Mouse (Mus musculus) neural tube, embryonic 13.5 days (tissue): Measurements from ENCODE around the gene Kir3dl2. TPM values are rescaled to one million over a fixed set of nuclear protein-coding genes. Genes with fewer than 3 reads are reported as not detected.
"Not testable (repeated sequence)": the region's sequence is repeated elsewhere in the genome, so short reads cannot be mapped to it uniquely, and the experiment has no call there.

Experiments
- ATAC-seq: fragments of 200-750 bp; cut with Nextera tagmentation; 2 replicates; pipeline ENCODE4 v1.8.0; 2017; ENCODE audit warnings: low read depth, mild to moderate bottlenecking, moderate TSS enrichment, moderate library complexity
- H3K27ac ChIP-seq: fragments of 300-500 bp; sonication (generic); replicated peaks from 2 replicates; pipeline ENCODE4 v1.5.1; 2015; ENCODE audit warnings: moderate library complexity, mild to moderate bottlenecking, inconsistent platforms
- H3K27me3 ChIP-seq: fragments of 300-500 bp; sonication (generic); 2 replicates; pipeline ENCODE4 v1.6.1; 2015; ENCODE audit warnings: mild to moderate bottlenecking, inconsistent platforms
- H3K36me3 ChIP-seq: fragments of 300-500 bp; sonication (generic); 2 replicates; pipeline ENCODE4 v1.6.1; 2015; ENCODE audit warnings: mild to moderate bottlenecking, inconsistent platforms
- H3K4me1 ChIP-seq: fragments of 300-500 bp; sonication (generic); replicated peaks from 2 replicates; pipeline ENCODE4 v1.6.1; 2015; ENCODE audit warnings: inconsistent platforms
- H3K4me2 ChIP-seq: fragments of 300-500 bp; sonication (generic); 2 replicates; pipeline ENCODE4 v1.6.1; 2015; ENCODE audit warnings: inconsistent platforms, mild to moderate bottlenecking, moderate library complexity
- H3K4me3 ChIP-seq: fragments of 300-500 bp; sonication (generic); 2 replicates; pipeline ENCODE4 v1.5.1; 2015; ENCODE audit warnings: mild to moderate bottlenecking, inconsistent platforms
- H3K9ac ChIP-seq: fragments of 300-500 bp; sonication (generic); 2 replicates; pipeline ENCODE4 v1.6.1; 2015; ENCODE audit warnings: moderate library complexity, mild to moderate bottlenecking, inconsistent platforms
- H3K9me3 ChIP-seq: fragments of 300-500 bp; sonication (generic); 2 replicates; pipeline ENCODE4 v1.6.1; 2016; ENCODE audit warnings: inconsistent platforms
- WGBS: fragments of 180-500 bp; shearing (Covaris S2); methylation state at CpG from one replicate; pipeline ENCODE4 v1.1.7; 2015; 5-methylcytosine and 5-hydroxymethylcytosine counted together
- polyA plus RNA-seq: library from polyadenylated mRNA; unstranded; fragments of >200 nt; fragmentation: Nextera tagmentation; extraction: Ambion mirVana; gene quantifications from 2 replicates; pipeline ENCODE4 v1.2.1, GENCODE M21; 2015

Kir3dl2 gene
- not detected in 2 replicates for polyA plus RNA-seq

- not testable (repeated sequence) for H3K27me3 ChIP-seq, H3K4me2 ChIP-seq, H3K4me1 ChIP-seq, H3K36me3 ChIP-seq, H3K4me3 ChIP-seq, H3K27ac ChIP-seq, H3K9ac ChIP-seq, H3K9me3 ChIP-seq, ATAC-seq
- WGBS: 52% methylated on average over 1 of the region's 1 CpGs
These were observed at the start of gene Kir3dl2 for GRCm38 (mm10) chrX:136543956-136544355. TSS of gene Kir3dl2 (minus strand) at chrX:136544056.

- peak overlapping the region; percentile 82 for H3K27ac ChIP-seq
- peak overlapping the region; percentile 39 for H3K4me3 ChIP-seq
- no peaks in the 10 kb centered on the region for H3K36me3 ChIP-seq
- H3K4me1 ChIP-seq: no peaks in the 10 kb centered on the region
- peak overlapping the region; percentile 64 for H3K9ac ChIP-seq
- ATAC-seq: peak; percentile 78; the same call in 1 of the 2 replicates
- H3K4me2 ChIP-seq: peak overlapping the region; percentile 50
- 22% methylated on average over 2 of the region's 2 CpGs for WGBS
- H3K27me3 ChIP-seq: no peaks in the 10 kb centered on the region
- H3K9me3 ChIP-seq: no peaks in the 10 kb centered on the region
These were observed 47.0 kb upstream of the Kir3dl2 start for GRCm38 (mm10) chrX:136590897-136591257.

GRCm38 (mm10) chrX:136590199-136590896 is 46.5 kb upstream of the Kir3dl2 start, which contains the start of gene Tceal3:
TSS of gene Tceal3 (plus strand) at chrX:136590842.
- H3K27ac ChIP-seq: peak within 1 kb of the TSS; percentile 82
- H3K9me3 ChIP-seq: no peaks in the 10 kb centered on the region
- ATAC-seq: peak; percentile 95
- H3K27me3 ChIP-seq: no peaks in the 10 kb centered on the region
- H3K4me1 ChIP-seq: no peaks in the 10 kb centered on the region
- 37% methylated on average over 12 of the region's 12 CpGs for WGBS
- peak within 1 kb of the TSS; percentile 39 for H3K4me3 ChIP-seq
- no peaks in the 10 kb centered on the region for H3K36me3 ChIP-seq
- H3K4me2 ChIP-seq: peak within 1 kb of the TSS; percentile 50
- H3K9ac ChIP-seq: peak within 1 kb of the TSS; percentile 64

GRCm38 (mm10) chrX:136584617-136585016 is 40.8 kb upstream of the Kir3dl2 start:
- H3K4me2 ChIP-seq: no peak overlapping the region
- no peak overlapping the region for H3K9ac ChIP-seq
- WGBS: 81% methylated on average over 1 of the region's 1 CpGs
- no peaks in the 10 kb centered on the region for H3K36me3 ChIP-seq
- no peaks in the 10 kb centered on the region for H3K27me3 ChIP-seq
- ATAC-seq: no peak
- no peaks in the 10 kb centered on the region for H3K9me3 ChIP-seq
- no peaks in the 10 kb centered on the region for H3K4me1 ChIP-seq
- H3K27ac ChIP-seq: no peak overlapping the region
- H3K4me3 ChIP-seq: no peak overlapping the region

GRCm38 (mm10) chrX:136569094-136569493 is 25.2 kb upstream of the Kir3dl2 start:
- H3K9me3 ChIP-seq, H3K27ac ChIP-seq, H3K4me3 ChIP-seq, ATAC-seq, H3K4me1 ChIP-seq, H3K36me3 ChIP-seq, H3K4me2 ChIP-seq, H3K27me3 ChIP-seq, H3K9ac ChIP-seq: not testable (repeated sequence)
- 90% methylated on average over 9 of the region's 9 CpGs for WGBS

GRCm38 (mm10) chrX:136517699-136518098 is 26.2 kb downstream of the Kir3dl2 start, which contains the start of gene Kir3dl1:
TSS of gene Kir3dl1 (plus strand) at chrX:136517999.
- H3K4me1 ChIP-seq, H3K27me3 ChIP-seq, H3K9me3 ChIP-seq, H3K27ac ChIP-seq, H3K4me2 ChIP-seq, H3K9ac ChIP-seq, ATAC-seq, H3K4me3 ChIP-seq, H3K36me3 ChIP-seq: not testable (repeated sequence)
- WGBS: 84% methylated on average over 4 of the region's 4 CpGs

Other genes with a start within 250 kb of the Kir3dl2 start
- not detected in 2 replicates for gene Kir3dl1, start 26.1 kb downstream of the Kir3dl2 start, polyA plus RNA-seq
- 48.5 and 57.7 TPM in 2 replicates for gene Tceal3, start 46.8 kb upstream of the Kir3dl2 start, polyA plus RNA-seq
- 18.2 and 18.9 TPM in 2 replicates for gene Tceal1, start 163.9 kb upstream of the Kir3dl2 start, polyA plus RNA-seq
- gene Morf4l2, start 199.6 kb upstream of the Kir3dl2 start, polyA plus RNA-seq: 508 and 542 TPM in 2 replicates
- gene Glra4, start 236.1 kb upstream of the Kir3dl2 start, polyA plus RNA-seq: 0.13 and 0.17 TPM in 2 replicates